Mouse (Mus musculus): ENCODE results near the gene Mtfp1.
"Not testable (repeated sequence)": the region's sequence is repeated elsewhere in the genome, so short reads cannot be mapped to it uniquely, and the experiment has no call there.

Mtfp1 gene

DNA sequence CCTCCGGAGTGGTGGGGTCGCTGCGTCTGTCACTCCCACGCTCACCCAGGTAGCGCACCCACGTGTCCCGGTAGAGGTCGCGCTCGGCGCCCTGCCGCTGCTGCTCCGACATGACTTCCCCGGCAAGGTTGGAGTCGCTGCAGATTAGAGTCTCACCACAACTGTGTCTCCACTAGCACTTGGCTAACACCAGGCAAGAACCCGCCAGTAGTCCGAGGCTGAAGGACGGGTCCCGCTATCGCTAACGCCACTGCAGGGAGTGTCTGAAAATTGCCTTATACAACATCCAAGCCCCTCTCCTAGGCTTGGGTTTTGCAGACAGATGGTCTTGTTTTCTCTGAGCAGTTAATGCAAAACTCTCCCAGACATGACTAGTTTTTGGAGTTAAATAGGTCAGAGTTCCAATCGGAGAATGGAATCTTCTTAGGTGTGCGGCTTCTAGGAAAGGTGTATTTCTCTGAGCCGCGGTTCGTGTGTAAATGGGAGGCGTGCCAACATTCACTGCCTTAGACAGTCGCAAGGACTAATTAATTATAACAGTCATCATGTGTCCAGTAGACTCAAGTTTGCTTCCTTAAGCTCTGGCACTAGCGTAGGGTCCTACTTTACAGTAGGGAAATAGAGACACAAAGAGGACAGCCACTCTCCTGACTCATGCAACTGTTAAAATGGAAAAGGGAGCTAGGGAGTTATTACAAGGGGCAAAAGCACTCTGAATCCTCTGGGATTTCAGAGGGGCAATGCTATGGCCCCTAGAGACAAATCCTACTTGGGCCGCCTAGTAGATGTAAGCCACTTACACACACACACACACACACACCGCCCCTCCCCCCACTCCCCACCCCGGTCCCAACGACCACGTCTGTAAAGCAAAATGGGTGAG lies at the start of gene Mtfp1:
Mtfp1 (minus strand) TSS at position 275 of the 883 bp plus-strand sequence.
- in situ Hi-C loops (cut with MboI, MseI), result no loop called here

DNA sequence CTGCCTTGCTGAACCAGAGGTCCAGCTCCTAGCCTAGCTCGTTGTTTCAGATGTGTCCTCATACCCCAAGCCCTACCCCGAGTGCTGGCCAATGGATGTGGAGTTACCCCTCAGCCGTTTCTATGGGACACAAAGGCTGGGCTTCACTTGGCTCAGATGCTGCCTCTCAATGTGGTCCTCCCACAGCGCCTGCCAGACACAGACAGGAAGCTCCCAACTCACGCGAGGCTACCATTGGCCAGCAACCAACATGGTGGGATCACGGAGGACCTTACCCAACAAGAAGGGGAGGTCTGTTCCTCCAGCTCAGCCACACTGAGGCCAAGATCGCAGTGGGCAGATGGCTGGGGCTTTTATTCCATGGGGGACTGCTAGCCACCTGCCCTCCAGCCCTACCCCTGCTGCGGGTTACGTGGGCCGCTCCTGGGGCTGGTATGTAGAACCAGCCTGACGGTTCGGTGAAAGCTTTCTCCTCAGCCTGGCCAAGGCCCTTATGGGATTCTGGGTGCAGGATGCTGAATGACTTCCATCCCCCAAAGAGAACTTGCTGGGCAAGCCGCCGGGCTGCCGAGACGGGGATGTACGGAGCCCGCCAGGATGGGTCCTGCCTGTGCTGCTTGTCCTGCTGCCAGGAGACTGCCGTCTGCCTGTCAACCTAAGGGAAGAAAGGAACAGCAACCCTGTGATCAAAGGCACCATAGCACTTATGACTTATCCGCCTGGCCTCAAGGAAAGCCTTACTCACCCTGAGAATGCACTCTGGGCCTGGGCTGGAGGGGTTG lies 48.2 kb upstream of the Mtfp1 start:
- in situ Hi-C loops (cut with MboI, MseI), result no loop called here

DNA sequence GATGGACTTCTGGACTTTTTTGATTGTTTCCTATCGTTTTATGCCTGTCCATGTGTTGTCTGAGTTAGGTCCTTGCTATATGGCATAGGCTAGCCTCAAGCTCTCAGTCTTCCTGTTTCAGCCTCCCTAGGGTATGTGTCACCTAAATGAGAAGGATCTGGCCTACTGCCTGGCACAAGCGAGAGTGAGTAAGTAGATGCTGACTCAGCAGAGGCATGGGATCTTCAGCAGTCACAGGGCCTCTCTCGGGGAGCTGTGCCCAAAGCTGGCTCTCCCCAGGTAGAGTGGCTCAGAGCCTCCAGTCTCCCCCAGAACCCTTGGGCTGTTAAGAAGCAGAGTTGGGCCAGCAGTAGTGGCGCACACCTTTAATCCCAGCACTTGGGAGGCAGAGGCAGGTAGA lies 47.1 kb upstream of the Mtfp1 start:
- in situ Hi-C loops (cut with MboI, MseI), result no loop called here

DNA sequence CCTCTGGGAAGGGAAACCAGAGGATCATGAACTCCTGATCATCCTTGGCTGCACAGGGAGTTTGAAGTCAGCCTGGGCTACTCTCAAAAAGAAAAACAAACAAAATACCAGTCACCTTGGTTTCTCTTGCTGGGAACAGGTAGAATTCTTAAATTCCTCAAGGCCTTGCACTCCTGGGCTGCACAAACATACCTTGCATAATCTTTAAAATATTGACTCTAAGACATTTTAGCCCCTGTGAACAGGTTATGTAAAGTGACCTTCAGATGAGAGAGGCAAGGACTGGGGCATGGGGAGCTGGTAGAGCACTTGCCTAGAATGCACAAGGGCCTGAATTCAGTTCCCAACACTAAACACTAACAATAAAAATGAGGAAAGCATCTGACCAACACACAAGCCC lies 46.3 kb upstream of the Mtfp1 start:
- in situ Hi-C loops (cut with MboI, MseI), result no loop called here

DNA sequence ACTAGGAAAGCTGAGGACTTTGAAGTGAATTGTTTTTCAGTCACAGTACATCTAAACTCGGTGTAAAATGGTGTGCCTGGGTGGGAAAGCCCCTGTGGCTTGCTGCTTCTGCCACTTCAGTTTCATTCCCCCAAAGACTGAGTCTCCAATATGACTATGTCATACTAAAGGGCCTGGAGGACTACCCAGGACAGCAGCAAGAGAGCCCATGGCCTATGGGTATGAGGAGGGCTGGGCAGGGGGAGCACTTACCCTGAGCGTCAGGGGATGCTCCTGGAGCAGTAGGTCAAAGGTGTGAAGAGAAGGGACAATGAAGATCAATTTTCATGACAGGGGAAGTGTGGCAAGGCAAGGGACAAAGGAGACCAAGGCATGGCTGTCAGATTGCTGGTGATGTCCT lies 43.7 kb upstream of the Mtfp1 start:
- in situ Hi-C loops (cut with MboI, MseI), result loop anchor here in 1 of 2 experiments (5.0 kb wide), 1 partner anchor 78 kb away; the partner anchor contains the start of gene Castor1

DNA sequence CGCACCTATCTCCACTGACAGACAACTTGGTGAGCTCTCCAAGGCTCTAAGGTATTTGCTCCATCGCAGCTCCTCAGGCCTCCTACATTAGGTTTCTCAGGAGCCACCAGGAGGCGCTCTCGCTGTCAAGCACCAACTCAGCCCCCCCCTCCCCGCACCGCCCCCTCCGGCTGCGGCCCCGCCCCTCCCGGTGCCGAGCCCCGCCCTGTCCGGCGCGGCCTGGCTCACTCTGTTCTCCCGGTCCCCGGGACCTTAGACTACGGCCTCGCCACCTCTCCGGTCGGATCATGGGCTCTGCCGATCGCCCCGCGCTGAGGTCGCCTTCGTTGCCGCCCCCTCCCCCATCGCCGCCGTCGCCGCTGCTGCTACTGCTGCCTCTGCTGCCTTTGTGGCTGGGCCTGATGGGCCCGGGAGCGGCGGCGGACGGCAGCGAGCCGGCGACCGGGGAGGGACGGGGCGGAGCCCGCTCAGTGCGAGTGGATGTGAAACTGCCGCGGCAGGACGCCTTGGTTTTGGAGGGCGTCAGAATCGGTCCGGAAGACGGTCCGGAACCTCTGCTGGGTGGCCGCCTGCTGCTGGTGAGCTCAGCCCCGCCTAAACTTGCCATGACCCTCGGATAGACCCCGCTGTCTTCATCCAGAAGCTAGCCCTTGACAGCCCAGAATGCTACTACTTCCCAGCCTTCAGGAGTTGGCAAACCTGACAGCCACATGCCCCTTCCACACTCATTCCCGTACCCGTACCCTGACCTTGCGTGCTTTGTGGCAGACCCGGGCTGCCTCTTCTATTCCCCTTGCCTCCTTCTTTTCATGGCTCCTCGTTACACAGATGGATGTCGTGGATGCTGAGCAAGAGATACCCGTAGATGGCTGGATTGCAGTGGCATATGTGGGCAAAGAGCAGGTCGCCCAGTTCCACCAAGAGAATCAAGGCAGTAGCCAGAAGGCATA lies 40.0 kb upstream of the Mtfp1 start, which contains the start of gene Rnf215:
Rnf215 (plus strand) TSS at position 217 of the 950 bp plus-strand sequence.
- in situ Hi-C loops (cut with MboI, MseI), result loop anchor here in 1 of 2 experiments (5.0 kb wide), 1 partner anchor 82 kb away; the partner anchor contains the start of gene Castor1

DNA sequence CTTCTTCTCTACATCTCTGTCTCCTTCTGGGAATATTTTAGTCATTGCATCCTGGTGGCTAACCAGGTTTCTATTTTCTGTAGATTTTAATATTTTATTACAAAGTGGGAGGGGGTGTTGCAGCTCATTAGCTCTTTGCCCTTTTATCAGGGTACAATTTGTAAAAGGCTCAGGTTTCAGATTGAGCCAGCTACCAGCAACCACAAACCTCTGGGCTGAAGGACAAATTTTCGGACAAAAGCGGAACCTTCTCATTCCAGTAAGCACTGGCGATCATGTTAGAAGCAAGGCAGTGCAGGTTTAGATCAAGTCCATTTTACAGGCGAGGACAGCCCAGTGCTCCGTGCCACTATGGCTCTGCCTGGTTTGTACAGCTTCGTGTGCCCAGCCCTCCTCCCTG lies 39.2 kb upstream of the Mtfp1 start:
- in situ Hi-C loops (cut with MboI, MseI), result no loop called here

DNA sequence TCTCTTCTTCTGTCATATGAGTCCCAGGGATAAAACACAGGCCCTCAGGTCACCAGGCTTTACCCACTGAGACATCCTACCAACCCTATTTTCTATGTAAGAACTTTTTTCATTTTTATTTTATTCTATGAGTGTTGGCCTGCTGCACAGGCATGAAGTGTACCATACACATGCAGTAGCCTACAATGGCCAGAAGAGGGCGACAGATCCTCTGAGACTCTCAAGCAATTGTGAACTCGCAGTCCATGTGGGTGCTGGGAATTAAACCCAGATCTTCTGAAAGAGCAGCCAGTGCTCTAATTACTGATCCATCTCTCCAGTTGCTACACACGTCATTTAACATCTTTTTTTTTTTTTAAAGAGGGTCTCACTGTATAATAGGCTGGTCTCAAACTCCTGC lies 38.2 kb upstream of the Mtfp1 start:
- in situ Hi-C loops (cut with MboI, MseI), result no loop called here

DNA sequence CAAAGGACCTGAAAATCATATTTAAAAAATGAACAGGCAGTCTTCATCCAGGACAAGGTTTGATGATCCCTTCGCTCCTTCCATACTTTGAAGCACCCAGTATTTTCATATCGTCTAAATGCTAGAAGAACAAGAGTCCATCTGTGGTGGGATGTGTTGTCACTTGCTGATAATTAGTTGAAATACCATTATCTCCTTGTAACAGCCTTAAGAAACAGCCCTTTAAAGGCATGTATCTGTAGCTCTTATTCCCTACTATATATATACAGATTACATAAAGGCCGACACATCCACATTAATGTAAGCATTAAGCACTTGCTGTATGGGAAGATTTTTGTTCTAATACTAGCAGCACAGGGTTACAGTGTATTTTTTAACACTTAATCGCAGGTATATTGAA lies 33.2 kb upstream of the Mtfp1 start:
- in situ Hi-C loops (cut with MboI, MseI), result not testable (repeated sequence)

DNA sequence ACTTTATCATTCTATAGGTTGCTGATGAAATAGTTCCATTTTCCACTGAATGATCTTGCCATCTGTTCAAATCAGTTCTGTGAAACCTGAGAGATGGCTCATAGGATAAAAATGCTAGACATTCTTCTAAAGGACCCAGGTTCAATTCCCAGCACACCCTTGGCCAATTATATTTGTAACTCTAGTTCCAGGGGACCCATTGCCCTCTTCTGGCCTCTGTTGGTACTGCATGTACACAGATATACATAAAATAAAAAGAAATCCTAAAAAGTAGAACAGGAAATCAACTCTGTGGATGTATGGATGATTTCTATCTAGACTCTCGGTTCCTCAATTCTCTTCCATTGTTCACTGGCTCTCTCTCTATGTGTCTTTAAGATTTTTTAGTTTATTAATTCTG lies 31.8 kb upstream of the Mtfp1 start:
- in situ Hi-C loops (cut with MboI, MseI), result no loop called here

DNA sequence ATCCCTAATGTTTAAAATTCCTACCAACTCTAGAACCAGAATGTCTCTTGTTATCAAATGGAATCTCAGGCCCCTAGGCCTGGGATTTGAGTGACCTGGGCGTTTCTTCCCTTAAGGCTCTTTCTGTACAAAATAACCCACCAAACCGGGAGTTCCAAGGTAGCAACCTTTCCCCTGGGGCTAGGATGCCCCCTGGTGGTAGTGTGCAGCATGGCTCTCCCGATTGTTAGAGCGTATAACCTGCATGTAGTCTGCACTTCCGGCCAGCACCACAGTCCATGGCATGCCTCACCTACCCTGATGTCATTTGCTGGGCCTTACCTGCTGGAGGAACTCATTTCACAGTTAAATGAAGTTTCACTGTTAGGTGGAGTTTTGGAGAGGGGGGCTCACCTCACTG lies 28.7 kb upstream of the Mtfp1 start:
- in situ Hi-C loops (cut with MboI, MseI), result no loop called here

DNA sequence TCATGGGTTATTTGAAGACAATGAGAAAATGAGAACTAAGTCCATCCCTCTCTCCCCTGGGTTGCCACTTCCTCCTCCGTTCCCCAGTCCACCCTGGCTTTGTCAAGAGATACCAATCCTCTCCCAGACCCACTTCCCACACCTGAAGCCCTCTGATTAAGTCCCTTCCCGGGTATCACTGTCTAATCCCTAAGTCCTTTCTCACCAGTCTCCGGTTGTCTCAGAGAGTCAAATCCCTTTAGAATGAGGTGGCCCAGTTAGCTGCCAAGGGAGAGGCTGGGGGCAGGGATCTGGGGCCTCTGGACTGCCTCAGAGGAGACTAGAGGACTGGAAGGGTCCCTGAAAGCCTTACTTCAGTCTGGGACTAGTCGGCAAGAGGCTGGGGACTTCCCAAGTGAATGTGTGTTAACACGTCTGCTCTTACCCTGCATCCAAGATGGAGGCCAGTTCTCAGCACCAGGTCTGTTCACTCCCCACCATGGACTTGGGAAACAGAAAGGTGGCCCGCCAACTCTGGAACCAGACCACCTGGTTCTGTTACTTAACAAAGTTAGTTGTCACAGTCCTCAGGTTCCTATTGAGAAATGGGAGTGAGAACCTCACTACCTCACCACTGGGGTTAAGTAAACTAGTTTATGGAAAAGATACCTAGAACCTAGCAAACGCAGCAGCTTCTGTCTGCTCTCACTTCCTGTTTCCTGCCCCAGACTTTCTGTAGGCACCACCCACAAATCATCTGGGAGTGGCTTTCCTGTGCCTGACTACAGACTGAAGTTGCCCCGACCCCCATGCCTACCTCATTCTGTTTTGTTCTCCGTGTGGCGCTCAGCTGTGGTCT lies 27.7 kb upstream of the Mtfp1 start, which contains the start of gene Sec14l2:
Sec14l2 (minus strand) TSS at position 674 of the 838 bp plus-strand sequence.
- in situ Hi-C loops (cut with MboI, MseI), result no loop called here

DNA sequence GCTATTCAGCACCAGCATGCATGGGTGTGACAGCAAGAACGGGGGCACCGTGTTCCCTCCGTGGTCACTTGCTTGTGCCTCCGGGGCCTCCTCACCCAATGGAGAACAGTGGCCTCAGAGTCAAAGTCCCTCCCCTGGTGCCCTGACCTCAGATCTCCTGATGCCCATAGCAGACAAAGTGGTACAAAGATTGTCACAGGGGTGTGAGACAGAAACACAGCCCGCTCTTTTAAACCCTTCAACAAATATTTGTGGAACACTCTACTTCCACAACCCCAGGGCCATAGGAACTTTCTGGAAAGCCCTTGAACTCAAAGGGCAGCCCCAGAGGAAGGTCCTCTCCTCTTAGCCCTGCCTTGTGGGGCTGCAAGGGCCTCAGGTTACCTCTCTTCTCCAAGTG lies 27.0 kb upstream of the Mtfp1 start:
- in situ Hi-C loops (cut with MboI, MseI), result no loop called here

DNA sequence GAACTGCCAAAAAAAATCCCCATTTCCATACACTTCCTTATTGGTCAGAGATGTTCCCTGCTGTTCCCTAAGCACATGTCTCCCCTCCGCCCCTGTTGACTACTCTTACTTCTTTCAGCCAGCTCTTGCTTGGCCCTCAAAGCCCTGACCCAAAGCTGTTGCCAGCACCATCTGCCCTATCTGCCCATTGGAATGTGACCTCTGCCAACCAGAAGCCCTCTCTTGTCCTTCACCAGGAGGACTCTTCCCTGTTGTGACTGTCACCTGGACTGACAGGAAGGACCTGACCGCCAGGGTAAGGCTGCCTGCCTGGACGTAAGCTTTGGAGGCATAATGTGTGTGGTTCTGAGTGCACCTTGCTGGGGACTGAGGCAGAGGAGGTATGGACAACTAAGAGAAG lies 26.4 kb upstream of the Mtfp1 start:
- in situ Hi-C loops (cut with MboI, MseI), result no loop called here

DNA sequence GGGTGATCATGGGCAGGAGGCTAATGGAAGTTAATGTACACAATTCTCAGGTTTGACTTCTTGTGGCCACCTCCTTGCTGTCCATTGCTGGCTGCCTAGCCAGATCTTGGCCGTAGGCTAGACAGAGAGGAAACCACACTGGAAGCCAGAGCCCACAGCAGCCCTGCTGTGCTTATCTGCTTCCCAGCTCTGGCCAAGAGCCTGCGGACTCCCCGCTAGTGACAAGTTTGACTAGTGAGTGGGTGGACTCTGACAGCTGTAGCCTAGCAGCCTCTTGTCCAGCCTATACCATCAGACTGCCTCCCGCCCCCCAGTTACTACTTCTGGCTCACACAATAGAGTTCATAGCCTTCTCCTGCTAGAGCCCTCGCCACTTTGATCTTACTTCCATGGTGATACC lies 24.4 kb upstream of the Mtfp1 start:
- in situ Hi-C loops (cut with MboI, MseI), result no loop called here

DNA sequence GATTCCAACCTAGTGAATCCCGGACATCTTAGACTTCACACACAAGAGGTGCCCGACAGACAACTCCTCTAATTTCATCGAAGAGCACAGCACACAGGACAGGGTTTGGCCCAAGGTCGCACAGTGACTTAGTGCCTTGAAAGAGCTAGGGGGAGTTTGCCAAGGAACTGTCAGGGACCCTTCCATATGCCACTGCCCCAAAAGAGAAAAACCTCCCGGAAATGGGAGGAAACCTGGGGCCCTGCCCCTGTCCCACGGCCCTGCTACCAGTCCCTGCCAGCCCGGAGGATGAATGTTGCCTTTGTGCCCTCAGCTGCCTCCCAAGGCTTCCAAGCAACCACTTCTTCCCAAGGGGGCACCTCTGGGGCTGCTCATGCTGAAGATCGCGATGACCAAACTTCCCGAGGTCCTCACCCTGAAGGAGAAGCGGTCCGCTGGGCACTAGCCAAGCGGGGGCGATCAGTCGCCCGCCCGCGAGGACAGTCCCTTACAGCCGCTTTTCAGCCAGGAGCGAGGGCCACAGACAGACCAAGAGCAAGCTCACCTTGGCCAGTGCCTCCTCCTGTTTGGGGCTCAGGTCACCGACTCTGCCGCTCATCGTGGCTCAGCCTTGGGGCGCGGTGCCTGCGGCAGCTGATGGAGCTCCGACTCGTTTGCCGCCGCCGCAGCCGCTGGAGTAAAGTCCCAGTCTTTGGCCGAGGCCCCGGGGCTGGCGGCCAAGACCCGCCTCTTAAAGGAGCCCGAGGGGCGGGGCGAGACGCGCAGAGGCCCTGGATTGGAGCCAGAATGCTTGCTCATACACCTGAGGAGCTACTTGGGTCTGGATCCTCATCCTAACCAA lies 23.1 kb upstream of the Mtfp1 start:
- in situ Hi-C loops (cut with MboI, MseI), result no loop called here

DNA sequence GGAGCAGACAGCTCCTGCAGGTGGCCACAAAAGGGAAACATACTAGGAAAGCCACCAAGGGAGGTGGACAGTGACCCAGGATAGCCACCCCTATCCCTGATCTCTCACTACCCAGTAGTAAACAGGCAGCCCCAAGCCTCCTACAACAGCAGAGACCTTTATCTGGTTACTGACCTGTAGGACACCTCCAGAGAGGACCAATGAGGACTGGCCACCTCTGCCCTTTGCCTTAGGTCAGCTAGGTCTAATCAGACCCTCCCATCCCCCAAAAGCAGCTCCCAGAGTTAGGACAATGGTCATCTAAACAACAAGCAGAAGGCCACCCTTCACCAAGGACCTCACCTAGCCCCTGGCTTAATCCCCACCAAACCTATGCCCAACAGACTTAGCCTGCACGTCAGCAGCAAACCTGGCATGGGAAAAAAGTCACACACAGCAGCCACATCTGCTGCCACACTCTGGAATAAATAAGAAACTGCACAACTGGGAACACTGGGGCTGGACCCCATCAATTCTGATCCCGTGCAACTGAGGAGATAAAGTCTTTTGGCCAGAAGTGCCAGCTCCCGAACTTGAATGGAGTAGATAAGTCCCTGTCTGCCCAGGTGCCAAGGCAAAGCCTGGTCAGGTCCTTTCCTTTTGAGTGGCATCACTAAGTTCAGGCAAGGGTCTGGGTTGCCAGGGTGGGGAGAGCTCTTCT lies 22.3 kb upstream of the Mtfp1 start:
- in situ Hi-C loops (cut with MboI, MseI), result no loop called here

DNA sequence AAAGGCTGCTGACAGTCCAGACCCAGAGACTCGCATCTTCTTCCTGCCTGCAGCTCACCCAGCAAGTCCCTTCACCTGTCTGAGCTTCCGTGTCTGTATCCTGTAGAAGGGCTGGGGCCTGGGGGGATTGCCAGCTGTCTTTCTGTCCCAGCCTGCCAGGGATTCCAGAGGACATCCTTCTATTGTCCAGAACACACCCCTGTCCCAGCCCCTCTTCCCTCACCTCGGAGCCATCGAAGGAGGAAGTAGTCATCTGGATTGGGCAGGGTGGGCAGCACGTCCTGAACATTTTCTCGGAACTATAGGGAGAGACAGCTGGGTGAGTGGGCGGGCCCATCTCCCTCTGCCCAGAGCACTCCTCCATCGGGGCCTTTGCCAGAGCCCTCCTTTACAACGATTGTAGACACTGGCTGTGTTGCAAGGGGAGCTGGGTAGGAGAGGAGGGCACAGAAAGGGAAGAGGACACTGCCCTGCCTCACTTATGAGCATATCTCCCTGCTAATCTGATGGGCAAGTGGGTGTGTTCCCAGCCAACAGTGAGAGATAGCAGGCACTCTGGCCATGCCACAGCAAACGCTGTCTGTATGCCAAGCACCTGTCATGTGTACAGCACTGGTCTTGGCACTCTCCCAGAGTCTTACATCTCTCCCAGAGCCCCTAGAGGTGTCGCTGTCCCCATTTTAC lies 21.4 kb upstream of the Mtfp1 start:
- in situ Hi-C loops (cut with MboI, MseI), result no loop called here

Data from T-helper 17 cell (primary cell).